Mouse (Mus musculus) megakaryocyte-erythroid progenitor cell, adult 5-6 weeks (primary cell): Measurements from ENCODE around the gene BC051019. TPM values are rescaled to one million over a fixed set of nuclear protein-coding genes. Genes with fewer than 3 reads are reported as not detected.

Experiments used
- ATAC-seq: replicated peaks from 2 replicates; pipeline ENCODE4 v1.8.0; 2016; ENCODE audit warnings: mild to moderate bottlenecking, inconsistent platforms; ENCODE audit not compliant: severe bottlenecking, poor library complexity, low FRiP score, low TSS enrichment
- total RNA-seq, 2 experiments: library from RNA; stranded (forward) in 1 of 2; stranded (reverse) in 1 of 2; fragments of 200-1000, 215-1000 nt in 1 of 2; fragments of >200 nt in 1 of 2; fragmentation: Nextera tagmentation in 1 of 2; gene quantifications; 2 replicates each; pipeline ENCODE4 v1.2.3; 2014 to 2017

Gene BC051019
- total RNA-seq, 2 experiments from 2014 or later: not detected

- no peak for ATAC-seq
Measured at GRCm38 (mm10) chr7:109669426-109670170, 54.1 kb downstream of the BC051019 start.

- ATAC-seq: no peak
Measured at GRCm38 (mm10) chr7:109666664-109667063, 57.0 kb downstream of the BC051019 start.

- ATAC-seq: no peak
Measured at GRCm38 (mm10) chr7:109662626-109663025, 61.0 kb downstream of the BC051019 start.

Other genes starting within 250 kb of the BC051019 start
- gene Trim66, start 215.7 kb downstream of the BC051019 start, total RNA-seq (2014; fragmentation: Nextera tagmentation): not detected in 2 replicates
- not detected in 2 replicates for gene Trim66, start 215.7 kb downstream of the BC051019 start, total RNA-seq (2017)
- gene Rpl27a, start 204.7 kb downstream of the BC051019 start, total RNA-seq (2014; fragmentation: Nextera tagmentation): 853 and 1,045 TPM in 2 replicates
- 970 and 1,232 TPM in 2 replicates for gene Rpl27a, start 204.7 kb downstream of the BC051019 start, total RNA-seq (2017)
- gene St5, start 20.2 kb downstream of the BC051019 start, total RNA-seq (2014; fragmentation: Nextera tagmentation): 8.5 and 16.1 TPM in 2 replicates
- 6.5 and 12.5 TPM in 2 replicates for gene St5, start 20.2 kb downstream of the BC051019 start, total RNA-seq (2017)
- 40.8 and 50.5 TPM in 2 replicates for gene Akip1, start 20.2 kb downstream of the BC051019 start, total RNA-seq (2014; fragmentation: Nextera tagmentation)
- 35.3 and 43.5 TPM in 2 replicates for gene Akip1, start 20.2 kb downstream of the BC051019 start, total RNA-seq (2017)
- gene Ascl3, start 7.9 kb upstream of the BC051019 start, total RNA-seq (2014; fragmentation: Nextera tagmentation): not detected in 2 replicates
- gene Ascl3, start 7.9 kb upstream of the BC051019 start, total RNA-seq (2017): 2.1 TPM in 1 of 2 replicates, not detected in the other
- gene Tmem9b, start 29.0 kb upstream of the BC051019 start, total RNA-seq (2014; fragmentation: Nextera tagmentation): 24.3 and 26.4 TPM in 2 replicates
- 16.2 and 24.6 TPM in 2 replicates for gene Tmem9b, start 29.0 kb upstream of the BC051019 start, total RNA-seq (2017)
- gene Nrip3, start 58.2 kb upstream of the BC051019 start, total RNA-seq (2014; fragmentation: Nextera tagmentation): not detected in 2 replicates
- gene Nrip3, start 58.2 kb upstream of the BC051019 start, total RNA-seq (2017): not detected in 2 replicates
- not detected in 2 replicates for gene Scube2, start 141.8 kb upstream of the BC051019 start, total RNA-seq (2014; fragmentation: Nextera tagmentation)
- not detected in 2 replicates for gene Scube2, start 141.8 kb upstream of the BC051019 start, total RNA-seq (2017)
- gene Dennd5a, start 236.6 kb upstream of the BC051019 start, total RNA-seq (2014; fragmentation: Nextera tagmentation): 46.2 and 48.5 TPM in 2 replicates
- gene Dennd5a, start 236.6 kb upstream of the BC051019 start, total RNA-seq (2017): 41.6 and 54.4 TPM in 2 replicates